Mouse (Mus musculus) adrenal gland, postnatal 36 days (tissue): Measurements from ENCODE around the gene Hook2. TPM values are rescaled to one million over a fixed set of nuclear protein-coding genes. Genes with fewer than 3 reads are reported as not detected.

ENCODE experiments used
- DNase-seq, 2 experiments: peaks; one replicate each; pipeline ENCODE4 v3.0.0; 2021; ENCODE audit warnings: mixed read lengths in 1 of 2
- long read RNA-seq, 2 experiments: library from polyadenylated mRNA; stranded (forward); transcript quantifications; one replicate each; pipeline ENCODE4 v2.0.0; 2021; ENCODE audit warnings: borderline sequencing depth in 2 of 2
- total RNA-seq, 2 experiments: library from RNA; stranded (reverse); gene quantifications; 2 replicates each; pipeline ENCODE4 v1.2.3; 2021

The Hook2 gene
- total RNA-seq, result 1 to 10 TPM; 7.0 to 8.2 TPM
- long read RNA-seq, experiment 1, transcript Hook2-201 (22 exons, 2,580 nt), result major isoform, 9 of 17 reads
- long read RNA-seq, experiment 1, partial matches to known transcripts, result 2 of 17 reads
- long read RNA-seq, experiment 1, other reads (novel, unspliced or antisense), result 6 of 17 reads
- long read RNA-seq, experiment 2, partial matches to known transcripts, result 0 of 8 reads
- long read RNA-seq, experiment 2, other reads (novel, unspliced or antisense), result 5 of 8 reads

- peak; percentile 96 to 97 for DNase-seq
Observed at GRCm38 (mm10) chr8:84990349-84990748, at the start of gene Hook2. Gene Hook2, plus strand, starts transcription at chr8:84990603.

GRCm38 (mm10) chr8:84943699-84944098 lies 46.7 kb upstream of the Hook2 start:
- DNase-seq, result no peak

DNA sequence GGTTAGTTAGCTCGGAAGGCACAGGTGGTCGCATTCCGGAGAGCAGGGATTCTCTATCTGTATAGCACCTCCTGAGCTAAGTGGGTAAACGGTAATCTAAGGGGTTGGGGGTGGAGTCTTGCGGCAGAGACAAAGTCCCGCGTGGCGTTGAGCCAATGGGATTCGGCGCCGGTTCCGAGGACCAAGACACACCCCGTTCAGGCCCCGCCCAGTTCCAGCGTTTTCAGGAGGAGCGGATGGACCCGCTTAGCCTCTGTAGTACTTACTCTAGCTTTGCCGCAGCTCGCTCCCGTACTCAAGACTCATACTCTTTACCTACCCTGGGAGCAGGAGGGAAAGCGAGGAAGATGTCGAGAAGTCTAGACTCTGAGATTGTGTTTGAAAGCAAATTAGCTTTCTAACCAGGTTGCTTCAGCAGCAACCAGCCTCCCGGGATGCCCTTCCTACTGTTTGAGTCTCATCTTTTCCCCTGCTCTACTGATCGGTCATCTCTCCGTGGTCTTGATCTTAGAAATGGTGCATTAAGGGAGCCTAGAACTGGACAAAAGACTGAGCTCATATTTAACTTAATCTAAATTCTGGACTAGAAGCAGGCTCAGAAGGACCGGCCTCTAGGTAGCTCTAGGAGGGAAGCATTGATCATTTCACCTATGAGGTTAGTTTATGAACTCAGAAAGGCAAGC lies 45.8 kb upstream of the Hook2 start:
- DNase-seq, result peak; percentile 42 to 59

- DNase-seq, result no peak
Observed at GRCm38 (mm10) chr8:84945235-84945632, 45.2 kb upstream of the Hook2 start.

DNA sequence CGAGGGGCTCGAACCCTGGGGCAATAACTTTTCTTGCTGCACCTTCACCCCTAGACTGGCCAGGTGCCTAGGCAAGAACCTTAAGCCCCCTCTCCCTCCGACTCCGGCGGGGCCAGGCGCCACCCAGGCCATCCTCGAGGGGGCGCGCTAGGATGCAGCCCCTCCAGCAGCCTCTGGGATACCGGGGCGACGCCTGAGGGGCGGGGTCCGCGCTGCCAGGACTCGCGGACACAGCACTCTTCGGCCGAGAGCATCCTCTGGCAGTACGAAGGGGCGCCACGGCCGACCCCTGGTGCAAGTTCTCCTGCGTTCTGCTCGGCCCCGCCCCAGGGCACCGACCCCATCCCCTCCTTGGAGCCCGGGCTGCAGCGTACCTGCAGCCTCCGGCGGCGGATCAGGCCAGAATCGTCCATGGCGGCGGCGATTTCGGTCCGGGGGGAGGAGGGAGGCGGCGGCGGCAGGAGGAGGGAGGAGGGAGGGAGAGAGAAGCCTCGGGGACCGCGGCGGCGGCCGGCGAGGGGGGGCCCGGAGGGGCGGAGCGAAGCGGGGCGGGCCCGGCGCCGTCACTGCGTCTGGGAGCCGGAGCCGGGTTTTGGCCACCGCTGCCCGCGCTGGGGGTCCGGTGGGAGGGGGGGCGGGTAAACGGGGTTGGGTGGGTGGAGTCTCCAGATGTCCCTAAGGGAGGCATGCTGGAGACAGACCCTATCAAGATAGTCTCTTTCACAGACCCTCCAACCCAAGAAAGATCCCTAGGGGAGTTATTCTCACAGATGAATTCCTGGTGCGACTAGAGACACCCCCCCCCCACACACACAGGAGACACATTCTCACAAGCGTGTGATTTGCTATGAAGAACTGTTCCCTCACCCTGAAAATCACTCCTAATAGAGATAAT lies 44.5 kb upstream of the Hook2 start:
- DNase-seq, result no peak

DNA sequence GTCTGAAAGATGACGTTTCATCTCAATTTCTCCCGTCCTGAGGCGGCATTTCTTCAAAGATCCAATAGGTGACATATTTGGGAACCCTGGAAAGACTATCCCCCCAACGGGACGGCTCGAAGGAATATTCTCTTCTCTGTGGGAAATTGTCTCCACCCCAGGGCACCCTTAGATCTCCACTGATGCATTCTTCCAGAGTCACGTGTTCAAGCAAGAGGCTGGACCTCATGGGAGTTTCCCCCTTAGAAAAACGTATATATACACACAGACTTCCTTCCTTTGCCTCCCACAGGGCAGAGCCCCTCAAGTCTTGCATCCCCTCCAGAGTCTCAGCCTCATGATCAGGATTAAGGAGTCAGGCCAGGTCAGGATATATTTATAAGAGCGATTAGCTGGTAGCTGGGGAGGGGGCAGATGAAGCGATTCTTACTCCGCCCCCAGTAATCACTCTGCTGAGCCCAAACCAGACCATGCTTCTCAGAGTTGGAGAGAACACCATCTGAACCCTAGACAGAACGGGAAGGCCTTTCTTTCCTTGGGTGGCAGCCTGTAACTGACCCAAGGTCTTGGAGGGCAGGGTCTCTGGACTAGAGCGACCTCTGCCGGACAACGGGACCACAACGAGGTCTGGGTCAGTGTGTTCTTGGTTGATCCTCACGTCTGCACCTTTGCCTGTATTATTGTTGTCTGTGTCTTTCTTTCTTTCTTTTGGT lies 43.7 kb upstream of the Hook2 start, which contains the start of gene Rtbdn:
TSS of gene Rtbdn (plus strand) at position 464 of the 713 bp plus-strand sequence.
- DNase-seq, result no peak

DNA sequence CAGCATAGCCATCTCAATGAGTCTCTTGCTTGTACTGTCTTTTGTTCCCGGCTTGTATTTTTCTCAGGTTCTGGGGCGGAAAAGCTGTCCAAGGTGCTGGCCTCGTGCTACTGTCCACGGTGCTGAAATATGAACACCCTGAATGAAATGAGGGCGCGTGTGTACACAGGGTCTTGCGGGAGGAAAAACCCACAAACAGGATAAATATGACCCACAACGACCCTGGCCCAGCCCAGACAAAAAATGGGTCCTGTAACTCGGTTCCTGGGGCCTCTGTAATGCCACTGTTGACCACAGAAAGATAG lies 43.2 kb upstream of the Hook2 start:
- DNase-seq, result peak; percentile 58 to 66

GRCm38 (mm10) chr8:84949753-84950152 lies 40.6 kb upstream of the Hook2 start:
- DNase-seq, result no peak

DNA sequence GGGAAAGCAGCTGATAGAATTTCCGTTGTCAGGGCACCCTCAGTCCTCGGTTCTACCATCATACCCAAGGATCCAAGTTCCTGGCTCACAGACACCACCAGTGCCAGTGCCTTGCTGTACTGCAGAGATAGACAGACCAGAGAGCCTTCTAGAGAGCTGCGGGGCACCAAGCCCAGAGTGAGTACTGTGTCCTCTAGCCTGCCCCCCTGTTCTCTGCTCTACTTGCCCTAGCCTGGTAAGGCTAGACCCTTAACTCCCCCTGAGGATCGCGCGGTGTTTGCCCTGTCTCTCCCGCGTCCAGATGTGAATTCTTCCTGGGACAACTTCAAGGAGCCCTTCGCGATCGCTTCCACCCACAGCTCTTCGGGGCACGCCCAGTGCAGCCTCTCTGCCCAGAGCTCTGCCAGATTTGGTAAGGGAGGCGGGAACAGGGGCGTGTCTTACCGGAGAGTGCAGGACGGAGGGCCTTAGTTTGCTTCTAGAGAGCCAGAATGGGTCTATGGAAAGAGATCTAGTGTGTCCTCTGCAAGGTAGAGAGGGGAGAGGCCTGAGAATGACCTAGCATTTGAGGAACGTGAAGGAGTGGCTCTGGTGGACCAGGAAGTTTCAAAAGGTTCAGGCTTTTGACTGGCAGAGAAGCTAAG lies 37.7 kb upstream of the Hook2 start:
- DNase-seq, result peak; percentile 85 to 86

DNA sequence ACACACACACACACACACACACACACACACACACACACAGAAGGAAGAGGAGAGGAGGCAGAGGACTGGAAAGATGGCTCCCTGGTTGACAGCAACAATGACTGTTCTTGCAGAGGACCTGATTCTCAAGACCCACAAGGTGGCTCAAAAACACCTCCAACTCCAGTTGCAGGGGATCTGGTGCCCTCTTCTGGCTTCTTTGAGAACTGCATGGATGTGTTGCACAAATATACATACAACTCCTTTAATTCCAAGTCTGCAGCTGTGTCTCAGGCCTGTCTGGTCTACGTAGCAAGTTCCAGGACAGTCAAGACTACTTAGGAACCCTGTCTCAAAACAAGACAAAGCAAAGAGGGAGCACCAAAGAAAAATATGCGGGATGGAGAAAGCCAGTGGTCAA lies 33.6 kb upstream of the Hook2 start:
- DNase-seq, result peak; percentile 58 to 76

DNA sequence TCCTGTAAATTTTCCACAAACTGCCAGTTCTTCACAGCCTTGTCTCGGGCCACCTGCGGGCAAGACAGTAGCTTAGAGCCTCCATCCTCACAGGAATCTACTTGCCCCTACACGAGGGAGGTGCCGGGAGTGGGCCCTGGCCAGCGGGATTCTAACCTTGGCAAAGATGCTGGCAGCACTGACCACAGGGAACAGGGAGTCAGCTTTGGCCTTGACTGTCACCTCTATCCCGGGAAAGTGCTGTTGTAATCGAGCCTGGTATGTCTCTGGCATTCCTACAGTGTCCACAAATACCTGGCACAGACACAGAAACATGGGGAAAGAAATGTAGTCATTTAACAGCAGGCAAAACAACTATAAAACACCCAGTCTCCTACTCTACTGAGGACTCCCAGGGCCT lies 30.6 kb upstream of the Hook2 start:
- peak; percentile 80 to 81 for DNase-seq

GRCm38 (mm10) chr8:84963952-84964351 lies 26.5 kb upstream of the Hook2 start:
- no peak for DNase-seq

DNA sequence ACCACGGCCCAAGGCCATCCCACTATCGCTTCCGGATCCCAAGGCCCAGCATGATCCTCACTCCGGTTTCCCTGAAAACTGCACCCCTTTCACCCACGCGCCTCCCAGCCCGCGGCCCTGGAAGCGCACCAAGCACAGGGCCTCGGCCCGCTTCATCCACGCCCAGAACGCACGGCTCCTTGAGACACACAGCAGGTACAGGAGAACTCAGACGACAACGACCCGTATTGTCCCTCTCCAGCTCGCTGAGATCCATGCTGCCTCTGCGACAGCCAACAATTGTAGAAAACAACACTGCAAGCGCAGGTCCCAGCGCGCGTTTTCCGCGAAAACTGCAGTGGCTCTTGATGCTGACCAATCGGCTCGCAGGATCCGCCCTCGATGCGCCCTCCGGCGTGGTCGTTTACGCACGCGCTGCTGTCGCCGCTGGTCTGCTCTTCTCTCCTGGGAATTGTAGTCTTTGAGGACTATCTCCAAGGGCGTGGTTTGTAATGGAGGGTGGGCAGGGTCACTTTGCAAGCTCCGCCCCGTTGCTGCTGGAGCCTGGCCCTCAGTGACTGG lies 24.6 kb upstream of the Hook2 start:
- peak; percentile 95 to 96 for DNase-seq

GRCm38 (mm10) chr8:84966603-84967002 lies 23.8 kb upstream of the Hook2 start:
- peak; percentile 66 for DNase-seq

- peak; percentile 19 to 37 for DNase-seq
Observed at GRCm38 (mm10) chr8:84967532-84968304, 22.7 kb upstream of the Hook2 start.

GRCm38 (mm10) chr8:84968650-84969049 lies 21.8 kb upstream of the Hook2 start:
- no peak for DNase-seq

DNA sequence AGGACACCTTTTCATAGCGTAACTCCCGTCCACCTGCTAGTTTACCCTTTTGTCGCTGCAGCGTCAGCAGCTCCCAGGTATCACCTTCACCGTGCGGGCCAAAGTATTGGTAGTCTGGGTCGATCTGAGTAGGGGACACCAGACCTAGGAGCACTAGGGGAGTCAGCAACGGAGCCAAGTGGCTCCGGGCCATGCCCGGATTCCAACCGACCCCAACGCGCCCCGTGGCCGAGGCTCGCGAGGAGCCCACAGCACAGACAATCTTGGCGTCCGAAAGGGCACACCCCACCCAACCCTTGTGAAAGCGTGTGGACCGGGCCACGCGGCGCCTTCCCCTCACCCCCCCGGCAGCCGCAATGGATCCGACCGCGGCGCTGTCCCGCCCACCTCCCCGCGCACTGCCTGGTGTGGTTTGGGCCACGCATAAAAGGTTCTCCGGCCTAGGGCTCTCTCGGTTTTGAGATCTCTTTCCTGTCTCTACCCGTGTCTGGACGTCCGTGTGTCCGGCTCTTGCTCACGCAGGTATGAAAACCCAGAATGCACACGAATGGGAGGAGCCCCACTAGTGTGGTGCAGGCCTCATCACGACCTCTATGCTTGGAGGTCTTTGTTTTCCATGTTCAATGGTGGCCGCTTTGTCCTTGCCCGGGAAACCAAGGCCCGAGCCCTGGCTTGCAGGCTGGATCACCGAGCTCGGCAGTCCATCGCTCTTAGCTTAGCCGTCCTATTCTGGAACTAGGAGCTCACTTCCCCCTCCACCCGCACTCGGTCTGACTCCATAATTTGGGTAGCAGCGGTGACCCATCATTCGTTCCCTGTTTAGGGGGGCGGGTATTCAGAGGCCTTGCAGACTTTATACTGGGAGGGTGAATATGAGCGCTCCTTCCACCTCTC lies 20.9 kb upstream of the Hook2 start, which contains the start of the genes Gm49661, Prdx2 and Rnaseh2a:
TSS of gene Gm49661 (minus strand) at position 193 of the 894 bp plus-strand sequence.
TSS of gene Prdx2 (plus strand) at position 347 of the 894 bp plus-strand sequence.
TSS of gene Rnaseh2a (minus strand) at position 527 of the 894 bp plus-strand sequence.
- peak; percentile 84 to 88 for DNase-seq

DNA sequence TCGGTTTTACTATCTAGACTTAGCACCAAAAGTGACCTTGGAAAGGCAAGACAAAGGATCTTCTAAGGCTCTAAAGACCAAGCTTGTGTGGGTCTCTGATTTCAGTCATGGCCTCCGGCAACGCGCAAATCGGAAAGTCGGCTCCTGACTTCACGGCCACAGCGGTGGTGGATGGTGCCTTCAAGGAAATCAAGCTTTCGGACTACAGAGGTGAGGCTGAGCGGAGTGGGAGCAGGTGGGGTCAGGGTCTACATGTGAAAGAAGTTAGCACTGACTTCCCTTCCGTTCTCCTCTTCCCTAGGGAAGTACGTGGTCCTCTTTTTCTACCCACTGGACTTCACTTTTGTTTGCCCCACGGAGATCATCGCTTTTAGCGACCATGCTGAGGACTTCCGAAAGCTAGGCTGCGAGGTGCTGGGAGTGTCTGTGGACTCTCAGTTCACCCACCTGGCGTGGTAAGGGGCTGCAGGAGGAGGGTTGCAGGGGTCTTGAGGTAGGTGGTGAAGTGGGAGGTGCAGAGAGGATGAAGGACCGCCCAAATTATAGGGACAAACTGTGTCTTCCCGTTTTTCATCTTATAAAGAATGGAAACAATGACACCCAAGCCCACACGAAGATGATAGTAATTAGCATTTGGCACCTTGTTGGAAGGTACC lies 20.1 kb upstream of the Hook2 start:
- peak in 1 of 2 experiments; percentile 21 for DNase-seq

DNA sequence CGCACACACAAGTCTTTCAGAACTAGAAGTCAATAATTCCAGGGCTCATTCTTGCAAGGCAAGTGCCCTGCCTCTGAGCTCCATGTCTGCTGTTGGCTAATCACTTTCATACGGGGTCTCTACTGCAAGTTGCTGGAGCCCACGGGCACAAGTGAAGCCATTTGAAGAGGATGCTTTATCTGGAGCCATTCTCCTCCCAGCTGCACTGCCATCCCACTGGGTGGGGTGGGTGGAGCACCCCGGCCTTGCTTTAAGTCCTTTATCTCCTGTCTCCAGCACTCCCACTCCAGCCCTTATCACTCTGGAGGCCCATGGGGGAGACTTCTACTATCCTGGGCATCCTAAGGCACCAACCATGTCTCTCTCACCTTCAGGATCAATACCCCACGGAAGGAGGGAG lies 19.5 kb upstream of the Hook2 start:
- DNase-seq, result no peak
